Mouse (Mus musculus) brain, adult 10 weeks (tissue): Measurements from ENCODE around the gene Ncam2. TPM values are rescaled to one million over a fixed set of nuclear protein-coding genes. Genes with fewer than 3 reads are reported as not detected.

Source experiments
- polyA plus RNA-seq: library from polyadenylated mRNA; stranded (reverse); fragments of 350-450 nt; fragmentation: Illumina TruSeq; extraction: RNeasy Lipid Tissue Mini Kit (QIAGEN cat#74804); gene quantifications from one replicate; pipeline ENCODE4 v1.2.3, GENCODE M21; 2015; ENCODE audit warnings: low read depth, low replicate concordance

Gene Ncam2
- 37.3 TPM for polyA plus RNA-seq

DNA sequence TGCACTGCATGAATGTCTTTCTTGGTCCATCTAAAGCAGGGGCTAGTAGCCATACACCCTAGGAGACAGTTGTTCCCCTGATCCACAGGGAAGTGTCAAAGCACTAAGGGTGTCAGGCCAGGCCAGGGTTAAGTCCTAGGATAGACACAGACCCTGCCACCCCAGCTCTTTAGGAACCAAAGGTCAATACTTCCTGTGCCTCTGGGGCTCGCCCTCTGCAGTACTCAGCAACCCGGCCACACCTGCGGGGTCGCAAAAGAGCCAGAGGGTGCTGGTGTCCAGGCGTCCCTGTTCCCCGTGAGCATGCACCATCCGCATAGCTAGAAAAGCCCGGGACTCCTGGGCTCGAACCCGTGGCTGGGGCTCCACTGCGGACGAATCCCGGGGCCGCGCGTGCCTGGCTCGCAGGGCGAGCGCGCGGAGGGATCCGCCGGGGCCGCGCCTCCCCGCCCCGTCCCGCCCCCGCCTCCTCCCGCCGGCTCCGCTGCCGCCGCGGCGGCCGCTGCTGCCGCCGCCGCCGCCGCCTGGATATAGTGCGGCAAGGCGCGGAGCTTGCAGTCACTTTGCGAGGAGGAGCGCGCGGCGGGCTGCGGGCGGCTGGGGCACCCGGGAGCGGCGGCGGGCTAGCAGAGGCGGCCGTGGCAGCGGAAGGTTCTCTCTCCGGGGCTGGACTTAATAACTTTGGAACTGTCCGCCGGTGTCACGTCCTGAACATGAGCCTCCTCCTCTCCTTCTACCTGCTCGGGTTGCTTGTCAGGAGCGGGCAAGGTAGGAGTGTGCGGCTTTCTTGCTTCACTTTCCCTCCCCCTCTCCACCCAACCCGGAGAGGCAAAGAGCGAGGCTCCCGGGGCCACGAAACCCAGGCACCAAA lies at the start of gene Ncam2:
TSS of gene Ncam2 (plus strand) at position 497 of the 871 bp plus-strand sequence.

